Mouse (Mus musculus): ENCODE data around the gene Agmat.
A peak's percentile ranks its signal among the peaks of the same experiment; 100 is the strongest.

Agmat gene

DNA sequence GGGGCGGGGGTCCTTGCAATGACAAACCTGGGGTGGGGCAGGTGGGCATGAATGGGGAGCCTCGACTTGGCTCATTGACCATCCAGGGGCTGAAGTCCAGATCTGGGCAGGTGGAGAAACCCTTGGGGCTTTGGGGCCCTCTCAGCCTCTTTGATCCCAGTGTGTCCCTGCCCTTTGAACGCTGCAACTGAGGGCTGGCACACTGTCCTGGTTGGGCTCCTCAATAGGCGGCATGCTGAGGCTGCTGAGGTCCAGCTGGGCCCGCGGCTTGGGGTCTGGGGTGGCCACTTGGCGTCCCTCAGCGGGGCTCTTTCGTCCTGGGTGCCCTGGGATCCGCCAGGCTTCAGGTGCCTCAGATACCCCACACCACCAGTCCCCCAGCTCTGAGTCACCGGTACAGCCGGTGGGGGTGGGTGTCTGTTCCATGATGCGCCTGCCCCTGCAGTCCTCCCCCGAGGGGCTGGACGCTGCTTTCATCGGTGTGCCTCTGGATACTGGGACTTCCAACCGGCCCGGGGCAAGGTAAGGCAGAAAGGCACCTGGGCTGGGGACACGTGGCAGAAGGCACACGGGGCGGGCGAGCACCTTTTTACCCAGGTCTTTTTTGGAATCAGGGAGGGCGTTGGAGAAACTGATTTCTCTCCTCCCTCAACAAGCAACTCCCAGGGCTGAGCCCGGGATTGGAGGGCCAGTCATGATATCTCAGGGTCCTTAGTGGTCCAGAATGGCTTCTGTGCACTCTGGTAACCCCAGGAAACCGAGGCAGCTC is at the start of gene Agmat:
Gene Agmat, plus strand, starts transcription at position 95 of the 769 bp plus-strand sequence.
- Histone ChIP-seq H3K27me3 (ENCODE audit: control insufficient read depth, insufficient read depth, low read length, poor library complexity, severe bottlenecking) (no peaks in the 10 kb centered on the region), H3K36me3 (ENCODE audit: control insufficient read depth, insufficient read depth, low read length, poor library complexity, severe bottlenecking) (no peaks in the 10 kb centered on the region)
- no peak for DNase-seq (ENCODE audit: low read depth, low spot score)

DNA sequence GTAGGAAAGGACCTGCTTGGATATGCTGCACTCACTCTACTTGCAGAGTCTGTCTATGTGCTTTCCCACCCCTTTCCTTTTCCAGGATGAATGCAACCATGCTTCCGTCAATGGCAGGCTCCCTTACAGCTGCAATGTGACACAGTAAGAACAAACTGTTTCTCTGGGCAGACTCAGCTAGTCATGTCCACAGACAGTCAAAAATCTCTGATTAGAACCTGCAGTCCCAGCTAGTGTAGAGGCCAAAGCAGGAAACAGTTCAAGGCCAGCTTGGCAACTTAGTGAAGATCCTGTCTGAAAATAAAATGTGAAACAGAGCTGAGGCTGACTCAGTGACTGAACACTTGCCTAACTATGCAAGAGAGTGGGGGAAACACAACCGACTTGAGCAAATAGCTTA is 41.8 kb upstream of the Agmat start:
- no peaks in the 10 kb centered on the region for H3K27me3 ChIP-seq (ENCODE audit: control insufficient read depth, insufficient read depth, low read length, poor library complexity, severe bottlenecking)
- no peak for DNase-seq (ENCODE audit: low read depth, low spot score)

DNA sequence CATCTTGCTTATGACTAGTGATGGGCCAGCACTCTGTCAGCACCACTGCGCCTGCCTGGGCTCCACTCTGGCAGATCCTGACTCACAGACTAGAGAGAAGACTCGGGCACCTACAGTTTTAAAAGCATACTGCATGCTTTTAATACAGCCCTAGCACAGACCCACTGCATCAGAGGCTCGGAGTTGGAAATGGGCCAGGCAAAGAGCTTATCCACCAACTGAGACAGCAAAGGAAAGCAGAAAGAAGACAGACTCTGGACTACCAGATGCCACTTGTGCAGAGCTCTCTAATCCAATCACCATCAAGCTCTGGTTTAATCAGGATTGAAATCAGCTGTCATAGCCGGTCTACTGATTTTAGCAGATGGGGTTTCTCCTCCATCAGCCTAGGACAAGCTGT is 41.1 kb upstream of the Agmat start:
- Histone ChIP-seq H3K36me3 (ENCODE audit: control insufficient read depth, insufficient read depth, low read length, poor library complexity, severe bottlenecking) (peaks cover 18% of the 10 kb centered on the region; the same call in 1 of the 2 replicates), H3K27me3 (ENCODE audit: control insufficient read depth, insufficient read depth, low read length, poor library complexity, severe bottlenecking) (no peaks in the 10 kb centered on the region)
- DNase-seq (ENCODE audit: low read depth, low spot score): no peak

More for the DNA sequence above, 41.8 kb upstream of the Agmat start:
- H3K36me3 ChIP-seq (ENCODE audit: control insufficient read depth, insufficient read depth, low read length, poor library complexity, severe bottlenecking): peaks cover 18% of the 10 kb centered on the region; the same call in 1 of the 2 replicates

DNA sequence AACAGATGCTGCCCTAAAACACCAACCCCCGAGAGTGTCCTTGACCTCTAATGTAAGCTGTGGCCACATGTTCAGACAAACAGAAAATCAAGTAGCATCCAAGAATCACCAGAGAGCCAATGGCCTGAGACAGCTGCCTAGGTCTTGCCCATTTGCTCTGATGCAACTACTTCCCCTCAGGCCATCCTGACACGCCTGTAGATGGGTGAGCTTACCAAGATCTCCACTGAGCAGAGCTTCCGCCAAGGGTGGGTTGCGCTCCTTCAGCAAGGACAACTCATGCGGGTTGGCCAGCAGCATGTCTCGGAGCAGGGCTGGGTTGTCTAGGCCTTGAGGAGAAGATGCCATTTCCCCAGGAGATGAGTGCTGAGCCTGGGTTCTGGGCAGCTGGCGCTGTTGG is 38.5 kb upstream of the Agmat start:
- DNase-seq (ENCODE audit: low read depth, low spot score): no peak
- Histone ChIP-seq H3K27me3 (ENCODE audit: control insufficient read depth, insufficient read depth, low read length, poor library complexity, severe bottlenecking) (no peaks in the 10 kb centered on the region), H3K36me3 (ENCODE audit: control insufficient read depth, insufficient read depth, low read length, poor library complexity, severe bottlenecking) (peaks cover 13% of the 10 kb centered on the region)

DNA sequence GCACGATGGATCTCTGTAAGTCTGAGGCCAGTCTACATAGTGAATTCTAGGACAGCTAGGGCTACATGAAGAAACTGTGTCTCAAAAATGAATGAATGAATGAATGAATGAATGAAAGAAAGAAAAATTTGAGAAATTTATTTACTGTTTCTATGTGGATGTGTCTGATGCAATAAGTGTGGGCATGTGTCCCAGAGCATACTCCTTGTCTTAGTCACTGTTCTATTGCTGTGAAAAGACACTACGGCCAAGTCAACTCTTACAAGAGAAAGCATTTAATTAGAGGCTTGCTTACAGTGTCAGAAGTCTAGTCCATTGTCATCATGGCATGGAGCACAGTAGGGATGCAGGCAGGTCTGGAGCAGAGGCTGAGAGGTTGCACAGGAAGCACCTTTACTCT is 37.5 kb upstream of the Agmat start:
- Histone ChIP-seq H3K27me3 (ENCODE audit: control insufficient read depth, insufficient read depth, low read length, poor library complexity, severe bottlenecking) (no peaks in the 10 kb centered on the region), H3K36me3 (ENCODE audit: control insufficient read depth, insufficient read depth, low read length, poor library complexity, severe bottlenecking) (peaks cover 12% of the 10 kb centered on the region)
- no peak for DNase-seq (ENCODE audit: low read depth, low spot score)

DNA sequence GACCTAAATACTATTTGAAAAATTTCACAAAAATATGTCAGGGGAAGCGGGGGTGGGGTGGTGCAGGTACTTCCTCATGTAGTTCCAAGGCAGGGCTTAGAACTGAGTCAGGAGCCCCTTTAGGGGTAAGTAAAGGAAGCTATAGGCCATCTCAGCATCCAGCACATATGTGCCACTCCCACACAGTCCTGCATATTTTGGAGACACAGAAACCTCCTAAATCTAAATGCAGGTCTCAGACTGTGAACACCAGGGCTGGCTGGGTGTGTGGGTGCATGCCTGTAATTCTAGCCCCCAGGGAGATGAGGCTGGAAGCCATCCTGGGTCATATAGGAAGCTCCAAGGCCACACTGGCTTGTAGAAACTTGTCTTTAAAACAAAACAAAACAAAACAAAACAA is 35.2 kb upstream of the Agmat start:
- H3K27me3 ChIP-seq (ENCODE audit: control insufficient read depth, insufficient read depth, low read length, poor library complexity, severe bottlenecking): no peaks in the 10 kb centered on the region
- no peak for DNase-seq (ENCODE audit: low read depth, low spot score)
- no peaks in the 10 kb centered on the region; the same call in none of the 2 replicates for H3K36me3 ChIP-seq (ENCODE audit: control insufficient read depth, insufficient read depth, low read length, poor library complexity, severe bottlenecking)

DNA sequence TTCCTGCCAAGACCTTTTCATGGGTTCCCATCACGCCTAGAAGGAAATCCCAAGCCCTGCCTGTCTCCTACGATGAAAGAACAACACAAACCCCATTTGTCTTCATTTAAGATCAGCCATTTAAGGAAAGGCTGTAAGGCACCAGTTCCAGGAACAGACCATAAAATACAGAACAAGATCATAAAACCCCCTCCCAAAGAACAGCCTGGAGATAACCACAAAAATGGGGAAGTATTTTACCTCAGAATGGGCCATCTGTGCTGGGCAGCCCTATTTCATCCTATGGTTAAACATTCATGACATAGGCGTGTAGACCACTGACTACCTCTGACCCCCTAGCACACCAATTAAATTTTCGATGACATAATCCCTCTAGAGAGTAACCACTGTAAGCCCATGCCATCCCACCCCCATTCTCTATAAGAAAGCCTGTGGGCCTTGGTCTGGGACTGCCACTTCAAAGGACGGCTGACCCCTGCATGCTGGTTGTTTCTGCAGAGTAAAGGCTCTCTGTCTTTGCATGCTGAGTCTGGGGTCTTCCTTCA is 32.8 kb upstream of the Agmat start:
- H3K27me3 ChIP-seq (ENCODE audit: control insufficient read depth, insufficient read depth, low read length, poor library complexity, severe bottlenecking): no peaks in the 10 kb centered on the region
- H3K36me3 ChIP-seq (ENCODE audit: control insufficient read depth, insufficient read depth, low read length, poor library complexity, severe bottlenecking): no peaks in the 10 kb centered on the region; the same call in none of the 2 replicates
- DNase-seq (ENCODE audit: low read depth, low spot score): peak; percentile 43

DNA sequence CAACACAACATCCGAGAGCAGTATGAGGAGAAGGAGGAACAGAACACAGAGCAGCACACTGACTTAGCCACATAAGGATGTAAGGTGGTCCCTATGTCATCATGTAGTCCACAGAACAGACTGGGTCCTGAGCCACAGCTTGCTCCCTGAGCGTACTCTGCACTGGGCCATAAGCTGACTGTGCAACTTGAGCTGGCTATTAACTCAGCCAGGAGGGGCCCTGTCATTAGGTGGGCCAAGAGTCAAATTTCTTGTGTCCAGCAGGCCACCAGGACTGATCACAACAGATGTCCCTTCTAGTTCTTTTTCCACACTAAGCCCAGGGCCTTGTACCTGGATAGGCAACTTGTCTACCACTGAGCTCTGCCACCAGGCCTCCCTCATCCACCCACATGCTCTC is 31.4 kb upstream of the Agmat start:
- Histone ChIP-seq H3K36me3 (ENCODE audit: control insufficient read depth, insufficient read depth, low read length, poor library complexity, severe bottlenecking) (no peaks in the 10 kb centered on the region; the same call in 1 of the 2 replicates), H3K27me3 (ENCODE audit: control insufficient read depth, insufficient read depth, low read length, poor library complexity, severe bottlenecking) (no peaks in the 10 kb centered on the region)
- DNase-seq (ENCODE audit: low read depth, low spot score): no peak

DNA sequence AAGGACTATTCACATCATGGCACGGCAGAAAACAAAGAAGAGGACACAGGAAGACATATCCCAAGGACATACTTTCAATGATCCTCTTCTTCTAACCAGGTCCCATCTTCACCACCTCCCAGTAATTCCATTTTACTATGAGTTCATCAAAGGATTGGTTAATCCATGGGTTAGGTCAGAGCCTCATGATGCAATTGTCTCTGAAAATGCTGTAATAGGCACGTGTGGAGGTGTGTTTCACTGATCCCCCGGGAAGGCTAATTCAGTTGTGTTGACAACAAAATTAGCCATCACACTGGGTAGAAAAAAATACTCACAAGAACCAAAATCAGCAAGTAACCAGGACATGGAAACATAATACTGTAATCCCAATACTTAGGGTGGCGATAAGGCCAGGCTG is 28.8 kb upstream of the Agmat start:
- H3K36me3 ChIP-seq (ENCODE audit: control insufficient read depth, insufficient read depth, low read length, poor library complexity, severe bottlenecking): no peaks in the 10 kb centered on the region; the same call in 1 of the 2 replicates
- DNase-seq (ENCODE audit: low read depth, low spot score): no peak
- H3K27me3 ChIP-seq (ENCODE audit: control insufficient read depth, insufficient read depth, low read length, poor library complexity, severe bottlenecking): no peaks in the 10 kb centered on the region

DNA sequence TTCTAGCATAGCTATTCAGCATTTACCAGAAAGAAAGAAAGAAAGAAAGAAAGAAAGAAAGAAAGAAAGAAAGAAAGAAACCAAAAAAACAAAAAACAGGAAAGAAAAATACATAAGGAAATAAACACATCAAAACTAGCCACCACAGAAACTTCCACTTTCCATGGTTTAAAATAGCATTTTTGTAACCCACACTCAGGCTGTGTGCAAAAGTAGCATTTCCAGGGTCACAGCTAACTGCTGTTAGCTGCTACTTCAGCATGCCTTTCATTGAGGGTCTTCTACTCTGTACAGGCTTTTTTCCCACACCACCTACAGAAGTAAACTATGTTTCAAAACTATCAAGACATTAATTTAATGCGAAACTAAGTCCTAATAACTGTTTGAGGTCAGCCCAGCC is 27.2 kb upstream of the Agmat start:
- no peaks in the 10 kb centered on the region for H3K27me3 ChIP-seq (ENCODE audit: control insufficient read depth, insufficient read depth, low read length, poor library complexity, severe bottlenecking)

DNA sequence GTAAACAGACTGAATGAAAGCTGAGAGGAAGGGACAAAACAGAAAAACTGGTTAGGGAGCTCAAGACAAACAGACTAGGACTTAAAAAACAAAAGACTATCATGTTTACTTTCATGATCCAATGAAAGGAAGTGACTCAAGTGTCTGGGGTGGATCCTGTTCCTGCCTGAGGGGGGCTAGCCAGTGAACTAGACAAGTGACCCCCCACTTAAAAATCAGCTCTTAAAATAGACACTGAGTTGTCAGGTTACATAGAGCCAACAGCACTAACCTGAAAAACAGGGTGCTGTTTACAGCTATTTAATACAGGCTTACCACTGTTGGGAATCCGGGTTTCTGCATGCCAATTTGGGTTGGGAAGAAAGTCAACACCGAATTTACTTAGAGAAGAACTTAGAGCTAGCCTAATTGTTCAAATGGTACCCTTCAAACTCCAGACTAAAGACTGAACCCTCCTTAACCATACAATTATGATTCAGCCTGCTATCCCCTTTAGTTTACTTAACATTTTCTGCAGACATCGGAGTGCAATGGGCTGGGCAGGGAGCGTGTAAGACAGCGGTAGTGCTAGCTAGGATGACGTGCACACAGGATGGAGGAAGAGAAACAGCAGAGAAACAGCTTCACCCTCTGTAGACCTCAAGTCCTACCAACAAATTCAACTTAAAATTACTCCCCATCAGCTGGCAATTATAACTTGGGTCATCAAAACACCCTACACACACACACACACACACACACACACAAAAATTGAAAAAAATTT is 25.5 kb upstream of the Agmat start:
- Histone ChIP-seq H3K27me3 (ENCODE audit: control insufficient read depth, insufficient read depth, low read length, poor library complexity, severe bottlenecking) (no peaks in the 10 kb centered on the region), H3K36me3 (ENCODE audit: control insufficient read depth, insufficient read depth, low read length, poor library complexity, severe bottlenecking) (no peaks in the 10 kb centered on the region)
- peak; percentile 43 for DNase-seq (ENCODE audit: low read depth, low spot score)

More for the DNA sequence above, 27.2 kb upstream of the Agmat start:
- no peaks in the 10 kb centered on the region for H3K36me3 ChIP-seq (ENCODE audit: control insufficient read depth, insufficient read depth, low read length, poor library complexity, severe bottlenecking)
- DNase-seq (ENCODE audit: low read depth, low spot score): no peak

DNA sequence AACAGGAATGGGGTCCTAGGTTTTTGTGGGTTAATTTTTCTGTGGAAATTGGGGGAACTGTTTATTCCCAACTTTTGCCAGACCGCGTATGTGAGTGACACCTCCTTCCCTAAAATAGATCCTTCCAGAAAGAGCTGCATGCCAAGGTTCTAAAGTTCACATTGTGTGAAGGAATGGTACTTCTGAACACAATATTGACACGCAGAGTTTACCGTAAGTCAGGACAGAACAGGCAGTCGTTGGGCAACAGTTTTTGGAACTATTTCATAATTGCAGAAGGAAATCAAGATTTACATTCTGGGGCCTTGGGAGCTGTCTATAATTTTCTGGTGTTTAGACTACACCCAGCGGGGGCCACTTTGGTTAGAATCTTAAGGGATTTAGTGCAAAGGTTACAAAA is 24.5 kb upstream of the Agmat start:
- Histone ChIP-seq H3K27me3 (ENCODE audit: control insufficient read depth, insufficient read depth, low read length, poor library complexity, severe bottlenecking) (no peaks in the 10 kb centered on the region), H3K36me3 (ENCODE audit: control insufficient read depth, insufficient read depth, low read length, poor library complexity, severe bottlenecking) (no peaks in the 10 kb centered on the region)
- DNase-seq (ENCODE audit: low read depth, low spot score): no peak

DNA sequence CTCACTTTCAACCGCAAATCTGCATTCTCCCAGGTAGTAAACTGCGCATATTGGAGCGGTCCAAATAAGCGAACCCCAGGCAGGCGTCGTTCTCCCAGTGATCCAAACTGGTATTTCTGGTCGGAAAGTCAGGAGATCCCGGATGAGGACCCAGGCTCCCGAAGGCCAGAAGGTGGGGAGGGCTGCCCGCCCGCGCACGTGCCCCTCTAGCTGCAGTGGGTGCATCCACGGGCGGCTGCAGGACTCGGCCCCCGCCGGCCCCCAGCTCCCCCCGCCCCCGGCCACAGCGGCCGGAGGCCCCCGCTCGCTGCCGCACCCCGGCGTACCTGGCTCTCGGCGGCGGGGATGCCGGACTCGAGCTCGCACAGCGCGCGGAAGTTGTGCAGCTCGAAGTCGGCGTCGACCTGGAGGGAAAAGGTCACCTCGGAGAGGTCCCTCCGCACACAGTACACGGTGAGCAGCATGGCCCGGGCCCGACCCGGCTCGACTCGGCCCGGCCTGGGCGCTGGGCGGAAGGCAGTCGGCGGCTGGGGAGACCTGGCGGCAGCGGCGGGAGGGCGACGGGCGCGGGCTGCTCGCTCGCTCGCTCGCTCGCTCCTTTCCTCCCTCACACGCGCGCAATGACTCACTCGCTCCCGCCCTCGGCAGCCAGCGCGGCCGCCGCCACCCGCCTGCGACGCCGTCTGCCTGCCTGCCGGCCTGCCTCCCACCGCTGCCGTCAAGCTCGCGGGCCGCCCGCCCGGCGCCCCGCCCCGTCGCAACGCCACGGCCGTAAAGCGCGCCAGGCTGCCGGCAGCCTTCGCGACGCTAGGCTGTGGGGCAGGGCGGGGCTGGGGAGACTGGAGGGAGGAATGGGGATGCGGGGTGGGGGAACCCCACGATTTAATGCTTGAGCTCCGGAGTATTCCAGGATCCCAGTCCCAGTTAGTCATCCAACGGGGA is 23.5 kb upstream of the Agmat start, which contains the start of gene Ddi2:
Gene Ddi2, minus strand, starts transcription at position 689 of the 942 bp plus-strand sequence.
- Histone ChIP-seq H3K36me3 (ENCODE audit: control insufficient read depth, insufficient read depth, low read length, poor library complexity, severe bottlenecking) (no peaks in the 10 kb centered on the region), H3K27me3 (ENCODE audit: control insufficient read depth, insufficient read depth, low read length, poor library complexity, severe bottlenecking) (no peaks in the 10 kb centered on the region)
- DNase-seq (ENCODE audit: low read depth, low spot score): peak; percentile 91

DNA sequence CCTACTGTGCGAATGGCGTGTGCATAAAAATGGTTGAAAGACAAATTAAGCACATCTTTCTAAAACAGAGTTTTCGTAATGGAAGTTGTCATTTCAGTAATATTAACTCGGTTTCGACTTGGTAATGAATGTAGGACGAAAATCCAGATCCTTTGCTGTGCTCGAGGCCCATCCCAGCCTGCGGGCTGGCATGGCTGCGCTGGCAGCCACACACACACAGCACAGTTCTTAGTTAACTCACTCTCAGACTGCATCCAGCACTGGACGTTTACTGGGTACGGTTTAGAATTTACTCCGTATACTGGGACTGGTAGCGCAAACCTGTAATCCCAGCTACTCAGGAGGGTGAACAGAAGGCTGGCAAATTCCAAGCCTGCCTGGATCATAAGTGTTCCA is 22.8 kb upstream of the Agmat start:
- DNase-seq (ENCODE audit: low read depth, low spot score): no peak
- no peaks in the 10 kb centered on the region for H3K27me3 ChIP-seq (ENCODE audit: control insufficient read depth, insufficient read depth, low read length, poor library complexity, severe bottlenecking)
- H3K36me3 ChIP-seq (ENCODE audit: control insufficient read depth, insufficient read depth, low read length, poor library complexity, severe bottlenecking): no peaks in the 10 kb centered on the region

Data from splenic B cell, adult 2 months (primary cell).